Mouse (Mus musculus) liver, embryonic 13.5 days (tissue): ENCODE measurements around the gene Aldh1l1. TPM values are rescaled to one million over a fixed set of nuclear protein-coding genes. Genes with fewer than 3 reads are reported as not detected.

ENCODE experiments used
- ATAC-seq: fragments of 200-750 bp; cut with Nextera tagmentation; 2 replicates; pipeline ENCODE4 v1.8.0; 2017; ENCODE audit warnings: low read depth, mild to moderate bottlenecking, moderate number of reproducible peaks, moderate library complexity
- DNase-seq: peaks from one replicate; pipeline ENCODE4 v3.0.0; 2022
- H3K27ac ChIP-seq: fragments of 300-500 bp; sonication (generic); 2 replicates; pipeline ENCODE4 v1.5.1; 2015; ENCODE audit warnings: moderate library complexity, mild to moderate bottlenecking, inconsistent platforms
- H3K27me3 ChIP-seq: fragments of 300-500 bp; sonication (generic); 2 replicates; pipeline ENCODE4 v1.6.1; 2015; ENCODE audit warnings: mild to moderate bottlenecking, inconsistent platforms
- H3K36me3 ChIP-seq: fragments of 300-500 bp; sonication (generic); 2 replicates; pipeline ENCODE4 v1.6.1; 2015; ENCODE audit warnings: mild to moderate bottlenecking, inconsistent platforms
- H3K4me1 ChIP-seq: fragments of 300-500 bp; sonication (generic); replicated peaks from 2 replicates; pipeline ENCODE4 v1.6.1; 2015; ENCODE audit warnings: inconsistent platforms
- H3K4me2 ChIP-seq: fragments of 300-500 bp; sonication (generic); 2 replicates; pipeline ENCODE4 v1.6.1; 2015; ENCODE audit warnings: inconsistent platforms, mild to moderate bottlenecking, moderate library complexity
- H3K4me3 ChIP-seq: fragments of 300-500 bp; sonication (generic); replicated peaks from 2 replicates; pipeline ENCODE4 v1.5.1; 2015; ENCODE audit warnings: mild to moderate bottlenecking, inconsistent platforms
- H3K9ac ChIP-seq: fragments of 300-500 bp; sonication (generic); 2 replicates; pipeline ENCODE4 v1.6.1; 2015; ENCODE audit warnings: mild to moderate bottlenecking, inconsistent platforms
- H3K9me3 ChIP-seq: fragments of 300-500 bp; sonication (generic); replicated peaks from 2 replicates; pipeline ENCODE4 v1.6.1; 2016; ENCODE audit warnings: inconsistent platforms
- WGBS: fragments of 180-500 bp; shearing (Covaris S2); methylation state at CpG from one replicate; pipeline ENCODE4 v1.1.7; 2015; ENCODE audit not compliant: insufficient replicate concordance; 5-methylcytosine and 5-hydroxymethylcytosine counted together
- polyA plus RNA-seq: library from polyadenylated mRNA; unstranded; fragments of >200 nt; fragmentation: Nextera tagmentation; extraction: Ambion mirVana; gene quantifications from 2 replicates; pipeline ENCODE4 v1.2.1, GENCODE M21; 2015

Aldh1l1 gene
- polyA plus RNA-seq, result 12.3 and 13.1 TPM in 2 replicates

DNA sequence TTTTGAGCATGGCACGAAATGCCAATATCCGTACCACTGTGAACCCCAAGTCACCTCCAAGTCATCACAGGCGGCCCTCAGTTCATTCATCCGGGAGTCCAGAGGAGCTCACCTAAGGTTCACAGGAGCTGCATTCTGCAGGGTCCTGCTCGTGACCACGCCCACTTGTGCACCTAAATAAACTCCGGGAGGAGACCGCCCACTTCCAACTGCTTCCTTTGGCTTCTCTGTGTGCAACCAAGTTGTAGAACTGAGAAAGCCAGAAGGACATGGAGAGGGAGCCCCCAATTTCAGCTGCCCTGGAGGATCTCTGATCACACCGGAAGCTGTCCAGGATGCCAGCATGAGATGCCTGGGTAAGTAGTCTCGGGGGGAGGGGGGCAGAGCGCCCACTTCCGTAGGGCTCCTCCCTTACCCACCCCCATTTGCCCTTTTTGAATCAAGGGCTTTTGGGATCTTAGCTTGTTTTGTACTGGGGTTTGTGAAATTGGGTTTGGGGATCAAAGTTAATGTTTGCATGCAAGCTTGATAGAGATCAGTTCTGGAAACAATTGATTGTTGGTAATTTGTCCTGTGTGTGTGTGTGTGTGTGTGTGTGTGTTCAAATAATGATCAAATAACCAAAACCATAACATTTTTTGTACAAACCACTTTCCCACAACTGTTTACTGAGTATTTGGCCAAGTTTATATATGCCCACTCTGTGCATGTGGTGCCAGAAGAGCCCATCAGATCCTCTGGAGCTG lies at the start of gene Aldh1l1:
Aldh1l1 (plus strand) TSS at position 252 of the 746 bp plus-strand sequence.
- ATAC-seq (no peak), DNase-seq (no peak)
- Histone ChIP-seq H3K4me3 (no peak within 1 kb of the TSS), H3K9ac (no peak within 1 kb of the TSS), H3K4me2 (no peak within 1 kb of the TSS), H3K27me3 (no peaks in the 10 kb centered on the region), H3K36me3 (no peaks in the 10 kb centered on the region), H3K9me3 (no peaks in the 10 kb centered on the region), H3K4me1 (peaks cover 7% of the 10 kb centered on the region; the same call in 1 of the 2 replicates), H3K27ac (no peak within 1 kb of the TSS)
- WGBS, result 64% methylated on average over 12 of the region's 12 CpGs

DNA sequence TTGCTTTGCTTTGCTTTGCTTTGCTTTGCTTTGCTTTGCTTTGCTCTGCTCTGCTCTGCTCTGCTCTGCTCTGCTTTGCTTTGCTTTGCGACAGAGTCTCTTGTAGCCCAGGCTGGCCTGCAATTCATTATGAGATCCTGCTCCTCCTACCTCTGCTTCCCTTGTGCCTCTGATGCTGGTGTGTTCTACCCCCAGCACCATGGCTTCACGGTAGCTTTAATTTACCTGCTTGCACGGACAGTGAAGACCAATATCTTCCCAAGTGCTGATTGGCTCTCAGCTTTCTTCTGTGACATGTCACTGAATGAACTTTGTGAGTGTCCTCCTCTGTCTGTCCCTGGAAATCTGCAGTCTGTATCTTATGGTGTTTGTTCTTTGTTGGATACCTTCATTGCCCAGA lies 49.2 kb upstream of the Aldh1l1 start:
- 72% methylated on average over 3 of the region's 3 CpGs for WGBS
- Histone ChIP-seq H3K27me3 (no peaks in the 10 kb centered on the region), H3K36me3 (no peaks in the 10 kb centered on the region), H3K4me1 (no peaks in the 10 kb centered on the region), H3K4me2 (no peak overlapping the region), H3K9ac (no peak overlapping the region), H3K27ac (no peak overlapping the region), H3K4me3 (no peak overlapping the region), H3K9me3 (no peaks in the 10 kb centered on the region)
- no peak for ATAC-seq
- no peak for DNase-seq

DNA sequence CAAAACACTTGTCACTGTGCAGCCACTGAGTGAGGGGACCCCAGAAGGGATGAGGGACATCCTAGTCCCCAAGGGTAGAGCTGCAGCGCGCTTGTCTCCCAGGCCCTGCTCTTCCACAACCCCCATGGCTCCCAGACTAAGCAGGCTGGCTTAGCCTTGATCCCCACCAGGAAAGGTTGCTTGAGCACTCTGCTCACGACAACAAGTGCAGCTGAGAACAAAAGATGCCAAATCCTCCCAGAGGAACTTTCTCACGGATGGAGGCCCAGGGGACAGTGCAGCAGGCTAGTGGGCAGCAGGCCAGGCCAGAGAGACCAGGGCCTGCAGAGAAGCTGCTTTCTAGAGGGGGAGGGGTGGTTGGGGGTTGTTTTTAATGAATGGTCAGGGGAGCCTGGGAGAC lies 39.3 kb upstream of the Aldh1l1 start:
- WGBS, result 52% methylated on average over 4 of the region's 4 CpGs
- ATAC-seq, result no peak
- H3K9me3 ChIP-seq, result no peaks in the 10 kb centered on the region
- H3K4me2 ChIP-seq, result no peak overlapping the region
- no peaks in the 10 kb centered on the region for H3K36me3 ChIP-seq
- H3K9ac ChIP-seq, result no peak overlapping the region
- no peak overlapping the region for H3K4me3 ChIP-seq
- H3K4me1 ChIP-seq, result no peaks in the 10 kb centered on the region
- no peak overlapping the region for H3K27ac ChIP-seq
- H3K27me3 ChIP-seq, result no peaks in the 10 kb centered on the region
- no peak for DNase-seq

DNA sequence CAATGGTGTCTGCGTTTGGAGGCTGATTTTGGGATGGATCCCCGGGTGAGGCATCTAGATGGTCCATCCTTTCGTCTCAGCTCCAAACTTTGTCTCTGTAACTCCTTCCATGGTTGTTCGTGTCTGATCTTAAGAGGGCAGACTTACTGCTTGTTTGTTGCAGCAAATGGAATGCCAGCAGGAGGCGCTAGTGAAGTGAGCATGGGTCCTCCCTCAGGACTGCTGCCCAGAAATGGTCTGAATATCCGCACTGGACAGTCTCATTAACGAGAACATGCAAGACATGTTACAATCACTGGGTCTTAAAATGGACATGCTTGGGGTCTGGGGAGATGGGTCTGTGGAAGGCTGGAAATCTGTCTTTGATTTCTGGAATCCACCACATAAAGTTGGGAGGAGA lies 36.0 kb upstream of the Aldh1l1 start:
- Histone ChIP-seq H3K9ac (no peak overlapping the region), H3K4me3 (no peak overlapping the region), H3K27ac (no peak overlapping the region), H3K27me3 (no peaks in the 10 kb centered on the region), H3K4me2 (no peak overlapping the region), H3K9me3 (no peaks in the 10 kb centered on the region), H3K36me3 (no peaks in the 10 kb centered on the region), H3K4me1 (no peaks in the 10 kb centered on the region)
- ATAC-seq (no peak), DNase-seq (no peak)
- WGBS, result 15% methylated on average over 7 of the region's 7 CpGs

DNA sequence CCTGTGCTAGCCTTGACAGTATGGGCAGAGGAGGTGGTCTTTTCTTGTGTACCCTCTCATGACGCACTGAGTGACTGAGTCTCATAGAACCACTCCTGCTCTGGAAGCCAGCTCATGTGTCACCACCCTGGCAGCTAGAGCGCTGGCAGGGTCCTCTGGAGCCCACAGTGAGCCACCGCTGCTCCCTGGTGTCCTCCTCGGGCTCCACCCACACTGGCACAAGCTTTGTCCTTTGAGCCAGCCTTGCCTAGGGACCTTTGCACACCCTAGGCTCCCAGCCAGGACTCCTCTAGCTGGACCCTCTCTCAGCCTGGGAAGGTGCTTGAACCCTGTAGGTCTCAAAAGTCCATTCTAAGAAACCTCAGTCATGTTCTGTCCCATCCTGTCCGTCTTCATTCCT lies 35.5 kb upstream of the Aldh1l1 start:
- no peak overlapping the region for H3K9ac ChIP-seq
- ATAC-seq (no peak), DNase-seq (no peak)

DNA sequence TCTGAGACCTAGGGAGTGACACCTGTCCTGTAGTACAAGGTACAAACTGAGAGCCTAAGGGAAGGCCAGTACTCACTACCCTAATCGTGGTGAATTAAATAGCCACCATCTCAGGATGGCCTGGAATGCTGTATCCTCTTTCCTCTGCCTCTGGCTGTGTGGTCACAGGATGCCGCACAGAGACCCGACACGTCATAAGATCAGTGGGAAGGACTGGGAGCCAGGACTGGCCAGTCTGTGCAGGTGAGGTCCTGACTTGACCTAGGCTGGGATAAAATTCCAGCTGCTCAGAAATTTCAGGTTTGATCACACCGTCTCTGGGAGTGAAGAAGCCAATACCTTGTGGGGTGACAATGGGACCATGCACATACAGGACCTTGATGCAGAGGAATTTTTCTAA lies 34.7 kb upstream of the Aldh1l1 start:
- Histone ChIP-seq H3K9ac (no peak overlapping the region), H3K36me3 (no peaks in the 10 kb centered on the region), H3K27me3 (no peaks in the 10 kb centered on the region), H3K4me2 (no peak overlapping the region), H3K9me3 (no peaks in the 10 kb centered on the region), H3K4me3 (no peak overlapping the region), H3K27ac (no peak overlapping the region), H3K4me1 (no peaks in the 10 kb centered on the region)
- ATAC-seq, result no peak
- DNase-seq, result no peak
- WGBS, result 72% methylated on average over 5 of the region's 5 CpGs

More for the DNA sequence above, 35.5 kb upstream of the Aldh1l1 start:
- no peak overlapping the region for H3K4me3 ChIP-seq
- H3K27ac ChIP-seq, result no peak overlapping the region
- no peaks in the 10 kb centered on the region for H3K36me3 ChIP-seq
- H3K9me3 ChIP-seq, result no peaks in the 10 kb centered on the region
- H3K4me1 ChIP-seq, result no peaks in the 10 kb centered on the region
- no peak overlapping the region for H3K4me2 ChIP-seq
- WGBS, result 50% methylated on average over 5 of the region's 5 CpGs
- no peaks in the 10 kb centered on the region for H3K27me3 ChIP-seq

DNA sequence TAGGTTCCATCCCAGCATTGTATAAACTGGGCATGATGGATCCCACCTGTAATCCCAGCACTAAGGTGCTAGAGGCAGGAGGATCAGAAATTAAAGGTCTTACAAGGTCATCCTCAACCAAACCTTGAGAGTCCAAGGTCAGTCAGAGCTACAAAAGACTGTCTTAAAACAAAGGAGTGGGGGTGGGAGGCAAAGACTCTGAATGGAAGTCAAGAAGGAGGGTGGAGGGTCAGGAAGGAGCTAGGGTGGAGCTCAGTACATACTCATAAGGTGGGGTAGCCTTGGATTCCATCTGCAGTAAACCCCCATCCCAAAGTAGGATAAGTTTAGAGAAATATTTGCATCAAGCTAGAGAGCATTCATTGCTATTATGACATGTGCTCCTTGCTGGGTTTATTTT lies 33.6 kb upstream of the Aldh1l1 start:
- no peaks in the 10 kb centered on the region for H3K36me3 ChIP-seq
- no peaks in the 10 kb centered on the region for H3K27me3 ChIP-seq
- no peak overlapping the region for H3K4me3 ChIP-seq
- DNase-seq (no peak), ATAC-seq (no peak)
- H3K9ac ChIP-seq, result no peak overlapping the region
- no peak overlapping the region for H3K27ac ChIP-seq
- H3K4me2 ChIP-seq, result no peak overlapping the region
- no peaks in the 10 kb centered on the region for H3K9me3 ChIP-seq
- H3K4me1 ChIP-seq, result no peaks in the 10 kb centered on the region

DNA sequence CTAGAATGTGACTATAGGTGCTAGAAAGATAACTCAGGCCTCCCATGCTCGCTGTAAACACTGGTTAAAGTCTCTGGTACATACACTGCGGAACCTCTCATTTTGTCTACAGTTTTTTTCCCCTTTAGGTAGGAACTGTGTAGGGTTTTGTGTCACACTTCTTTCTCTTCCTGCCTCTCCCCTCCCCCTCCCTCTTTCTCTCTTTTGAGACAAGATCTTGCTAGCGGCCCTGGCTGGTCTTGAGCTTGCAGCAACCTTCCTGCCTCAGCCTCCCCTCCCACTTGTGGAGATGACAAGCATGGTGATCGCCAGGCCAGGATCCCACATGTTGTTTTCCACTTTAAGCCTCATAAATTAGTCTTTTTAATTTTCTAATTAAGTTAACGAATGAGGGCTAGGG lies 32.5 kb upstream of the Aldh1l1 start:
- Histone ChIP-seq H3K27me3 (no peaks in the 10 kb centered on the region), H3K4me2 (no peak overlapping the region), H3K9ac (no peak overlapping the region), H3K9me3 (no peaks in the 10 kb centered on the region), H3K4me1 (no peaks in the 10 kb centered on the region), H3K36me3 (no peaks in the 10 kb centered on the region), H3K27ac (no peak overlapping the region), H3K4me3 (no peak overlapping the region)
- DNase-seq (no peak), ATAC-seq (no peak)
- WGBS, result 58% methylated on average over 5 of the region's 5 CpGs

DNA sequence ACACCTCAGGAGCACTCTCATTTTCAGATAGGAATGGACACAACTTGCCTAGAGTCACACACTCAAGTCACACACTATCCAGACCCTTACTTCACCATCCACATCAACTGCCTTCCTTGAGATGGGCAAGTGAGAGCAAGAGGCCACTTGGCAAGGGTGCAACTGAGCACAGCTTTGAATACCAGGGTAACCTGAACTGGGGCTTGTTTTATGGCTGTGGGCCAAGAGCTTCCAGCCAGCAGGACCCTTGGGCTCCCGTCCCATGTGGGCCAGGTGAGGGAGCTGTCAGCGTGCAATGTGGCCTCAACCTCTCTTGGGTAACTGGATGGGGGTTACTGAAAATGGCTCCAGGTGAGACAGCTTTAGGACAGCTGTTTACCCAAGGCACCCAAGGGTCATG lies 28.8 kb upstream of the Aldh1l1 start:
- ATAC-seq, result no peak
- Histone ChIP-seq H3K9ac (no peak overlapping the region), H3K4me1 (no peaks in the 10 kb centered on the region; the same call in none of the 2 replicates), H3K27ac (no peak overlapping the region), H3K4me2 (no peak overlapping the region), H3K9me3 (no peaks in the 10 kb centered on the region), H3K36me3 (no peaks in the 10 kb centered on the region), H3K4me3 (no peak overlapping the region), H3K27me3 (peaks cover 31% of the 10 kb centered on the region)
- DNase-seq, result no peak
- 63% methylated on average over 2 of the region's 2 CpGs for WGBS

DNA sequence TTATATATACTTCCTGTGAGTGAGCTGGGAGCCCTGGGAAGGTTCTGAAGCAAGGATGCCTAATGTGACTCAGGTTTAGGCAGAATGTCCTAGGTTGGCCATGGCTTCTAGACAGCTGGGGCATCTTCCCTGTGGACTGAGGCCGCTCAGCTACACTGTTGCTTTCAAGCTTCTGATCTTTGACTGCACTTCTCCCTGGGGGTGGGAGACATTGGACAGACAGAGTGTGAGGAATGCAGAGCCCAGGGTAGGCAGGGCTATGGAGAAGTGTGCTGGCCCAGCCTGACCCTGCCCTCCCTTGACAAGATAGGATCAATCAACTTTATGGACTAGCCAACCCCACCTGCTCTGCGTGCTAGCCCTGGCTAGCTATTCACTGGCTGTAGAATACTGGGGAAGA lies 25.0 kb upstream of the Aldh1l1 start:
- no peak overlapping the region for H3K4me2 ChIP-seq
- H3K9me3 ChIP-seq, result no peaks in the 10 kb centered on the region
- no peak for ATAC-seq
- DNase-seq, result no peak
- no peaks in the 10 kb centered on the region for H3K36me3 ChIP-seq
- no peak overlapping the region for H3K9ac ChIP-seq
- peaks cover 19% of the 10 kb centered on the region for H3K4me1 ChIP-seq
- H3K4me3 ChIP-seq, result no peak overlapping the region
- H3K27ac ChIP-seq, result no peak overlapping the region
- 35% methylated on average over 2 of the region's 2 CpGs for WGBS
- H3K27me3 ChIP-seq, result peaks cover 59% of the 10 kb centered on the region

DNA sequence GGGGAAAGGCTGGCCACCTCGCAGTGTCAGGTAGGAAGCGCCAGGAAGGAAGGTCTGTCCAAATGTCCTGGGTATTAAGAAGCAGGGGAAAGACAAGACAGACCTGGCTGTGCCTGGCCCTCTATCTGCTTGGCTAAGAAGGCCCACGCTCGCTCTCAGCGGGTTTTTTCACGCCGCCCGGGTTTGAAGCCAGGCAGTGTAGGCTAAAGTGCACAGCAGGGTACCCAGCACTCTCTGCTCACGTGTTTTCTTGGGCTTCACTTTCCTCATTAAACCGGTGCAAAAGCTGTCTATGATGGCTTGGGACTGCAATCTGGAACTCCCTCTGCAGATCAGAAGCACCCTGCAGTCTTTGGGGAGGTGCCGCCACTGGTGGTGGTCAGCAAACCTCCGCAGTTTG lies 24.5 kb upstream of the Aldh1l1 start:
- H3K36me3 ChIP-seq, result no peaks in the 10 kb centered on the region
- peak overlapping the region; percentile 67 for H3K4me2 ChIP-seq
- peaks cover 21% of the 10 kb centered on the region for H3K4me1 ChIP-seq
- peaks cover 59% of the 10 kb centered on the region for H3K27me3 ChIP-seq
- no peak for ATAC-seq
- H3K9ac ChIP-seq, result no peak overlapping the region
- H3K4me3 ChIP-seq, result peak overlapping the region; percentile 59
- DNase-seq, result no peak
- WGBS, result 14% methylated on average over 12 of the region's 12 CpGs
- H3K27ac ChIP-seq, result no peak overlapping the region
- no peaks in the 10 kb centered on the region for H3K9me3 ChIP-seq

DNA sequence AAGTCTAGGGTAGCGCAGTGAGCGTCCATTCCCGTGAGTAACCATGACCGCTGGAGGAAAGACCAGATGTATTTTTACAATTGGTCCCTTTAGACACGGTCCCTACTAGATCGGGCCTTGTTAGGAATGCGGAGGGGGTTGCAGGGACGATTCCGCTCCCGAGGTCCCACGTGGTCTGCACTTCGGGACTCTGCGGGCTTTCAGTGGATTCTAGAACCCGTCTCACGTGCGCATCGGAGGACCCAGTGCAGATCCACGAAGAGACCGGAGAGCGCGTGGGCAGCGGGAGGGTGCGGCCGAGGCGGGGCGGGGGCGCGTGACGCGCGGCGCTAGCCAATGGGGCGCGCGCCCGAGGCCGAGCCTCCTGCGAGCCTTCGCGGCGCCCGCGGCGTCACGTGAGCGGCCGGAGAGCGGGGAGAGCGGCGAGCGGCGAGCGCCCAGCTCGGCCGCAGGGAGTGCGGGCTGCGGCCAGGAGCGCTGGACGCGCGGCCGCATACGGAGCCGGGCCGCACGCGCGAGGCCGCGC lies 24.0 kb upstream of the Aldh1l1 start, which contains the start of gene Klf15:
Klf15 (plus strand) TSS at position 396 of the 526 bp plus-strand sequence.
- no peaks in the 10 kb centered on the region for H3K9me3 ChIP-seq
- peak within 1 kb of the TSS; percentile 73 for H3K27ac ChIP-seq
- H3K36me3 ChIP-seq, result no peaks in the 10 kb centered on the region
- H3K9ac ChIP-seq, result peak within 1 kb of the TSS; percentile 67
- H3K4me3 ChIP-seq, result peak within 1 kb of the TSS; percentile 59
- peak; percentile 20 for DNase-seq
- peaks cover 23% of the 10 kb centered on the region for H3K4me1 ChIP-seq
- ATAC-seq, result peak; percentile 39; the same call in 1 of the 2 replicates
- peak within 1 kb of the TSS; percentile 67 for H3K4me2 ChIP-seq
- H3K27me3 ChIP-seq, result peaks cover 59% of the 10 kb centered on the region
- WGBS, result 2% methylated on average over 70 of the region's 70 CpGs
